Mouse (Mus musculus): ENCODE measurements around the gene Phrf1. TPM values are rescaled to one million over a fixed set of nuclear protein-coding genes. Genes with fewer than 3 reads are reported as not detected.

Gene Phrf1
- polyA plus RNA-seq, 1 experiment from 2014 or later = 96.1 TPM

DNA sequence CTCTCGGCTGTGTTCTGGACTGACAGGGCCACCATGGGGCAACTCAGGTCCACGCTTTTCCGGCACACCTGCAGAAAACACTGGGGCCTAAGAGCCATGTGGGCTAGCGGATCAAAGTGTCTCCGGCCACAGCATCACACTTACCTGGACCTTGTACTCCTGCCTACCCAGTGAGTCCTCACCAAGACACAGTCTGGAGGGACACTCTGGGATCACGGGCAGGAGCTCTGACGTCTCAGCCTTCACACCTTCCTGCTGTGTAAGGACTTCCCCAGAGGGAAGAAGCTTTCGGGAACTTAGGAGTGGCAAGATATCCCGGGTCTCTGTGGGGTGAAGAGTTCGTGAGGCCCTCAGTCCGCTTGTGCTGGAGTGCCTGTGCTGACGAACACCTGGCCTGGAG is 18.4 kb upstream of the Phrf1 start:
- no peak for ATAC-seq
- Histone ChIP-seq H3K9ac (replicated peaks; ENCODE audit: low read depth, low read length) (no peak overlapping the region), H3K4me2 (ENCODE audit: low read length) (no peak overlapping the region), H3K9me3 (ENCODE audit: control insufficient read depth, low read length) (no peaks in the 10 kb centered on the region), H3K36me3 (ENCODE audit: control insufficient read depth, insufficient read depth) (no peaks in the 10 kb centered on the region), H3K27me3 (replicated peaks; ENCODE audit: control insufficient read depth, insufficient read depth, low read length) (no peaks in the 10 kb centered on the region), H3K4me1 (replicated peaks; ENCODE audit: control insufficient read depth, insufficient read depth, low read length) (peaks cover 4% of the 10 kb centered on the region), H3K4me3 (replicated peaks; ENCODE audit: low read length) (no peak overlapping the region), H3K27ac (ENCODE audit: low read length) (no peak overlapping the region)
- WGBS = 91% methylated on average over 12 of the region's 12 CpGs

DNA sequence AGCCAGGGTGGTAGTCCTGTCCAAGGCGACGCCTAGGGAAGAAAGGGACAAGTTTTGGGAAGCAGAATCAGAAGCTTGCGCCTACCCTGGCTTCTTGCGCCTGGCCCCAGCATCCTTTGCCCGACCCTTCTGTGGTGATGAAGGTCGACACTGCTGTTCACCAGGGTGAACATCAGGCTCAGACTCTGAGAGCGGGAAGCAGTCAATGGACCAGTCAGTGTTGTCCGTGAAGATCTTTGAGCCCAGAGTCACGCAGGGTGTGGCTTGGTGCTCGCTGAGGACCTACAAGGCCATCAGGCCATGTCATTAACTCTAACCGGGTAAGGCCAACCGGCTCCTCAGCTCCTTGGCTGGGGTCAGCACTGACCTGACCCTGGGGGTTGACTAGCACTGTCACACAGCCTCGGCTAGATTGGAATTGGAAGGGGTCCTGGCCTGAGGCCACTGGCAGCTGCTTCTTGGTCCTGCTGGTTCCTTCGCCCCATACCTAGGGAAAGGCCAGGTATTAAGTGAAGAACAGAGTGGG is 17.9 kb upstream of the Phrf1 start:
- no peak overlapping the region for H3K4me3 ChIP-seq (replicated peaks; ENCODE audit: low read length)
- H3K27me3 ChIP-seq (replicated peaks; ENCODE audit: control insufficient read depth, insufficient read depth, low read length) = no peaks in the 10 kb centered on the region
- peaks cover 4% of the 10 kb centered on the region for H3K4me1 ChIP-seq (replicated peaks; ENCODE audit: control insufficient read depth, insufficient read depth, low read length)
- H3K9me3 ChIP-seq (ENCODE audit: control insufficient read depth, low read length) = no peaks in the 10 kb centered on the region
- 91% methylated on average over 14 of the region's 14 CpGs for WGBS
- no peak overlapping the region for H3K4me2 ChIP-seq (ENCODE audit: low read length)
- H3K9ac ChIP-seq (replicated peaks; ENCODE audit: low read depth, low read length) = no peak overlapping the region
- no peak for ATAC-seq
- H3K27ac ChIP-seq (ENCODE audit: low read length) = no peak overlapping the region
- H3K36me3 ChIP-seq (ENCODE audit: control insufficient read depth, insufficient read depth) = no peaks in the 10 kb centered on the region

DNA sequence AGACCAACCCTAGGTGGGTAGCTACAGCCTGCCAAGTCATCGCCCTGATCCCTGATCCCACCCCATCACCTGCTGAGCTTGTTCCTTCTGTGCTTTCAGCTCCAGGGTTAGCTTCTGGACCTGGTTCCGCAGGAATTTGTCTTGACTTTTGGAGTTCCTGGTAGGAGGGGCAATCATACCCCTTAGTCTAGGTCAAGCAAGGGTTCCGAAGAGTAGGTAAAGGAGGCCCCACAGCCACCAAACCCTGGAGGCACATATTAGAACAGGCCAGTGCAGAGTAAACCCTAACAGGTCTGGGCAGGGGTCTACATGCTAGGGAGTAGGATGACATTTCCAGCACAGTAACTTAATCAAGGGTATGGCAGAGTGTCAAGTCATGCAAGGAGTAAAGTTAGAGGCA is 15.5 kb upstream of the Phrf1 start:
- Histone ChIP-seq H3K4me2 (ENCODE audit: low read length) (no peak overlapping the region), H3K9ac (replicated peaks; ENCODE audit: low read depth, low read length) (no peak overlapping the region), H3K27me3 (replicated peaks; ENCODE audit: control insufficient read depth, insufficient read depth, low read length) (no peaks in the 10 kb centered on the region), H3K4me3 (replicated peaks; ENCODE audit: low read length) (no peak overlapping the region), H3K27ac (ENCODE audit: low read length) (no peak overlapping the region), H3K36me3 (ENCODE audit: control insufficient read depth, insufficient read depth) (no peaks in the 10 kb centered on the region), H3K4me1 (replicated peaks; ENCODE audit: control insufficient read depth, insufficient read depth, low read length) (peaks cover 14% of the 10 kb centered on the region), H3K9me3 (ENCODE audit: control insufficient read depth, low read length) (no peaks in the 10 kb centered on the region)
- ATAC-seq = no peak
- 78% methylated on average over 3 of the region's 3 CpGs for WGBS

DNA sequence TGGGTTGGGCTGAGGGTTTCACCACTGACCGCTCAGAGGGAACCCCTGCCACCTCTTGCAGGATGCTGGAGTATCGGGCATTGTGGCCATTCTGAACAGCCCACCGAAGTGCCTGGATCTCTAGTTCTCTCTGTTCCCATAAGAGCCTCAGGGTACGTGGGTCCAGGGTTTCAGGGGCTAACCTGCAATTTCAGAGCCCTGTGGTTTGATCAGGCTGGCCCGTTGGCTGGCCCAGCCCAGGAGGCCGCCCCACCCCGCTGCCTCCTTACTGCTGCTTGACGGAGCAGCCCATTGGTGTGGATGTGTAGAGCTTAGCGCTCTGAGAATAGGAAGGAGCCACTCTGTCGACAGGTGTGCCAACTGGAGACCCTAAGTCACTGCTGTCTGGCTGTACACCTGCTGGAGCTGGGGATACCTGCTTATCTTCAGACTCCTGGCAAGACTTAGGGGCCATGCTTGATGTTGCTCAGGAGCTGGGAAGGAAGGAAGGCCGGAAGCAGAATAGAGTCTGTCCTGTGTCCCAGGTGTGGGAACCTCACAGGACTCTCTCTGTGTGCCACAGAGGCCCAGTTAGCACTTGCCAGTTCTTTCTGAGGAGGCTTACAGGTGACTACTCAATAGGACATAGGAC is 14.9 kb upstream of the Phrf1 start, which contains the start of gene Lmntd2:
Gene Lmntd2, minus strand, starts transcription at position 476 of the 631 bp plus-strand sequence.
- Histone ChIP-seq H3K4me1 (replicated peaks; ENCODE audit: control insufficient read depth, insufficient read depth, low read length) (peaks cover 14% of the 10 kb centered on the region), H3K9ac (replicated peaks; ENCODE audit: low read depth, low read length) (peak within 1 kb of the TSS; percentile 66), H3K27ac (ENCODE audit: low read length) (peak within 1 kb of the TSS; percentile 60), H3K9me3 (ENCODE audit: control insufficient read depth, low read length) (no peaks in the 10 kb centered on the region), H3K27me3 (replicated peaks; ENCODE audit: control insufficient read depth, insufficient read depth, low read length) (no peaks in the 10 kb centered on the region), H3K4me3 (replicated peaks; ENCODE audit: low read length) (peak within 1 kb of the TSS; percentile 61), H3K36me3 (ENCODE audit: control insufficient read depth, insufficient read depth) (no peaks in the 10 kb centered on the region), H3K4me2 (ENCODE audit: low read length) (peak within 1 kb of the TSS; percentile 96)
- ATAC-seq = no peak
- 92% methylated on average over 11 of the region's 11 CpGs for WGBS

DNA sequence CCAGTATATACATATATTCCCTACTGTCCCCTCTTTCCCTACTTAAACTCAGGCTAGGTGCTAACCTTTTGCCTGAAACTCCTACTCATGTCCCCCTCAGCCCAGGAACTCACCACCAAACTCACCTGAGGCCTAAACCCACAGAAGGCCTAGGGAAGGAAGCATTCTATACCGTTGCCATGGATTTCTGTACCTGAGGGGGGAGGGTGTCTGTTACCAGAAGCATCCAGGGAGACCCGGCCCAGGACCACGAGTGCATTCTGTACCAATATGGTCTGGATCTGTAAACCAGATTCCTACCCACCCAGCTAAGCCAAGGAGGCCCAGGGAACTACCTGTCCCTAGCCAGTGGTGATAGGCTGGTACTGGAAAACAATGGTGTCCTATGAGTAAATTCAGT is 14.3 kb upstream of the Phrf1 start:
- Histone ChIP-seq H3K4me3 (replicated peaks; ENCODE audit: low read length) (no peak overlapping the region), H3K27ac (ENCODE audit: low read length) (no peak overlapping the region), H3K4me1 (replicated peaks; ENCODE audit: control insufficient read depth, insufficient read depth, low read length) (peaks cover 14% of the 10 kb centered on the region), H3K4me2 (ENCODE audit: low read length) (no peak overlapping the region), H3K27me3 (replicated peaks; ENCODE audit: control insufficient read depth, insufficient read depth, low read length) (no peaks in the 10 kb centered on the region), H3K9me3 (ENCODE audit: control insufficient read depth, low read length) (no peaks in the 10 kb centered on the region), H3K36me3 (ENCODE audit: control insufficient read depth, insufficient read depth) (no peaks in the 10 kb centered on the region), H3K9ac (replicated peaks; ENCODE audit: low read depth, low read length) (no peak overlapping the region)
- ATAC-seq = no peak
- 70% methylated on average over 3 of the region's 3 CpGs for WGBS

DNA sequence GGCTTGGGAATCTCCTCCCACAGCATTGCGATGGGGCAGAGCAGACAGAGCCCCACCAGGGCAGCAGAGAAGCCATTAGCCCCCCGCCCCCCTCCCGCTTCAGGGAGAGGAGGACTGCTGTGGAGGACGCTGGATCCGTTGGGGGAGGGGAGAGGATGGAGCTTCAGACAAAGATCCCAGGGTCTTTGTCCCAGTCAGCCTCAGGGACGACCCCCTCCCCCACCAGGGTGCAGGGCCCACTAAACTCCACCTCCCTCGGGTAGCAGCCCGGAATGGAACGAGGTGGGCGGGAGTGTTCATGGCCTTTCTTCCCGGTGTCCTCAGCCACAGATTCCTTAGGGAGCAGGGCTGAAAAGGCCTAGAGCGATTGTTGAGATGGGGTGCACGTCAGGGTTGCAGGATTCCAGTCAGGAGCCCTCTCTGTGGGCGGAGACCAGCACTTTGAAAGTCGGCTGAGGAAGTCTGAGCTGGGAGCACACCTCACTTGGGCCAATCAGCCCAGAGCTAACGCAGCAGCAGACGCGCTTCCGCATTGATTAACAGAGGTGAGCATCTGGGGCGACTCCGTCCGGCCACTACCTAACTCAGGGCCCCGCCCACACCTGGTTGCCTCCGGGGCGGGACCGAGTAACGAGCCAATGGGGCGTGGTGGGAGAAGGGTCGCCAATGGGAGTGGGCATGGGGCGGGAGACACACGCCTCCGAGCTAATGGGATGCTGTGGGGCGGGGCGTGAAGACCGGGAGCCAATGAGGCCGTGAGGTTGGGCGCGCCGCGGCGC is 13.3 kb upstream of the Phrf1 start, which contains the start of gene Rassf7:
Gene Rassf7, plus strand, starts transcription at position 760 of the 779 bp plus-strand sequence.
- no peaks in the 10 kb centered on the region for H3K9me3 ChIP-seq (ENCODE audit: control insufficient read depth, low read length)
- H3K4me3 ChIP-seq (replicated peaks; ENCODE audit: low read length) = peak within 1 kb of the TSS; percentile 61
- peaks cover 14% of the 10 kb centered on the region for H3K4me1 ChIP-seq (replicated peaks; ENCODE audit: control insufficient read depth, insufficient read depth, low read length)
- H3K27ac ChIP-seq (ENCODE audit: low read length) = peak within 1 kb of the TSS; percentile 60
- H3K36me3 ChIP-seq (ENCODE audit: control insufficient read depth, insufficient read depth) = no peaks in the 10 kb centered on the region
- ATAC-seq = peak; percentile 98
- under 1% methylated on average over 40 of the region's 41 CpGs for WGBS
- peak within 1 kb of the TSS; percentile 66 for H3K9ac ChIP-seq (replicated peaks; ENCODE audit: low read depth, low read length)
- H3K4me2 ChIP-seq (ENCODE audit: low read length) = peak within 1 kb of the TSS; percentile 96
- no peaks in the 10 kb centered on the region for H3K27me3 ChIP-seq (replicated peaks; ENCODE audit: control insufficient read depth, insufficient read depth, low read length)

DNA sequence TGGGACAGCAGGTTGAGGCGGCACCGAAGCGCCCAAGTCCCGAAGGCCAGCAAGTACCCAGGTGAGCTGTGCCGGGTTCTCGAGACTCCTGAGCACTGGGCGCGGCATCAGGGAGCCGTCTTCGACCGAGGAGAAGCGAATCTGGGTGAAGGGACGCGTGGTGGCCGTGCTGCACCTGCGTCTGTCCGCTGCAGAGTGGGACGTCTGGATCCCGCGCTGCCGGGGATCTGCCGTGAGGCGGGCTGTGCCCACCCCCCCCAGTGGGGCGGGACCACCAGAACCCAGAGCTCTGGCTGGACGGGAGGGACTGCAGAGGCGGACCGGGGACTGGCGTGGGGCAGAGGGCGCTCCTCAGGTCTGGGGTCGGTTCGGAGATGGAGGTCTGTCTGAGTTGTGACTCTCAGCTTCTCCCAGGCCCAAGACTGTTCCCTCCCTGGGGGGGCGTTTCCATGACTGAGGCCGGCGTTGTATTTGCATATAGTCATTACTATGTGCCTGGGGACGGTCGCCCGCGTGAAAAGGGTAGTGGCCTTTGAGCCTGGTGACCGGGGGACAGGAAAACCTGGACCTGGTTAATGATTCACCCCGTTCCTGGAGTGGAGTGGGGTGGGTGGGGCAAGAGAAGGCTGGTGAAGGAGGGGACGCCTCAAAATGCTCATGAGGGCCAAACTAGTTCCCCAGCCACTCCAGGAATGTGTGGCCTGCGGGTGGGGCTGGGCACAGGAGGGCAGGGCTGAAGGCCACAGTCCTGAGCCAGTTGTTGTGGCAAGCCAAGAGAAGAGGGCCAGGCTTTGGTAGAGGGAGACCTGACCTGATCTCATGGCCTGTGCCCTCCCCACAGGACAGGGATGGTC is 12.5 kb upstream of the Phrf1 start:
- no peaks in the 10 kb centered on the region for H3K36me3 ChIP-seq (ENCODE audit: control insufficient read depth, insufficient read depth)
- peaks cover 14% of the 10 kb centered on the region for H3K4me1 ChIP-seq (replicated peaks; ENCODE audit: control insufficient read depth, insufficient read depth, low read length)
- 1% methylated on average over 42 of the region's 42 CpGs for WGBS
- peak overlapping the region; percentile 96 for H3K4me2 ChIP-seq (ENCODE audit: low read length)
- H3K27me3 ChIP-seq (replicated peaks; ENCODE audit: control insufficient read depth, insufficient read depth, low read length) = no peaks in the 10 kb centered on the region
- peak; percentile 71 for ATAC-seq
- H3K9me3 ChIP-seq (ENCODE audit: control insufficient read depth, low read length) = no peaks in the 10 kb centered on the region
- peak overlapping the region; percentile 34 for H3K27ac ChIP-seq (ENCODE audit: low read length)
- H3K4me3 ChIP-seq (replicated peaks; ENCODE audit: low read length) = peak overlapping the region; percentile 61
- H3K9ac ChIP-seq (replicated peaks; ENCODE audit: low read depth, low read length) = peak overlapping the region; percentile 66

DNA sequence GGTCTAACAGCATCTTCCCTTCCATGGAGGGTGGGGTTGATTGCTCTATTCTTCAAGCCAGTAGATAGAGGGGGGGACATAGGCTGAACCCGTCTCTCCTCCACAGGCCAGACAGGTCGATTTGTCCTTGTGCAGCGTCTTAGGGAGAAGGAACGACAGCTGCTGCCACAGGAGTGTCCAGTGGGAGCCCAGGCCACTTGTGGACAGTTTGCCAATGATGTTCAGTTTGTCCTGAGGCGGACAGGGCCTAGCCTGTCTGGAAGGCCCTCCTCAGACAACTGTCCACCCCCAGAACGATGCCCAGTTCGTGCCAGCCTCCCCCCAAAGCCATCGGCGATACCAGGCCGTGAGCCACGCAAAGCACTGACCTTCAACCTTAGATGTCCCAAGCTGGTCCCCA is 11.7 kb upstream of the Phrf1 start:
- Histone ChIP-seq H3K9me3 (ENCODE audit: control insufficient read depth, low read length) (no peaks in the 10 kb centered on the region), H3K27ac (ENCODE audit: low read length) (no peak overlapping the region), H3K4me3 (replicated peaks; ENCODE audit: low read length) (no peak overlapping the region), H3K36me3 (ENCODE audit: control insufficient read depth, insufficient read depth) (no peaks in the 10 kb centered on the region), H3K9ac (replicated peaks; ENCODE audit: low read depth, low read length) (no peak overlapping the region), H3K27me3 (replicated peaks; ENCODE audit: control insufficient read depth, insufficient read depth, low read length) (no peaks in the 10 kb centered on the region), H3K4me1 (replicated peaks; ENCODE audit: control insufficient read depth, insufficient read depth, low read length) (peaks cover 21% of the 10 kb centered on the region), H3K4me2 (ENCODE audit: low read length) (no peak overlapping the region)
- no peak for ATAC-seq
- WGBS = 90% methylated on average over 11 of the region's 11 CpGs

Data from forebrain, embryonic 16.5 days (tissue).